Mouse (Mus musculus): ENCODE data around the gene Psd4. TPM values are rescaled to one million over a fixed set of nuclear protein-coding genes. Genes with fewer than 3 reads are reported as not detected.
A peak's percentile ranks its signal among the peaks of the same experiment; 100 is the strongest.

Psd4 gene
- polyA plus RNA-seq, 1 experiment from 2014 or later = 5.4 TPM

- H3K9me3 ChIP-seq (ENCODE audit: control insufficient read depth) = no peaks in the 10 kb centered on the region
- H3K4me2 ChIP-seq (replicated peaks; ENCODE audit: low read depth) = no peak overlapping the region
- no peak overlapping the region for H3K27ac ChIP-seq (ENCODE audit: low read depth, low read length)
- H3K4me3 ChIP-seq (ENCODE audit: low read depth, low read length) = no peak overlapping the region
- no peak for ATAC-seq
- TF ChIP-seq CTCF (IDR thresholded peaks at IDR 0.05; ENCODE audit: low read depth) = no peak
- peaks cover 9% of the 10 kb centered on the region for H3K4me1 ChIP-seq (replicated peaks; ENCODE audit: control insufficient read depth, insufficient read depth, low read length)
- no peaks in the 10 kb centered on the region for H3K27me3 ChIP-seq (replicated peaks; ENCODE audit: control insufficient read depth, insufficient read depth, low read length)
- no peaks in the 10 kb centered on the region for H3K36me3 ChIP-seq (ENCODE audit: control insufficient read depth, insufficient read depth)
- no peak overlapping the region for H3K9ac ChIP-seq (ENCODE audit: low read depth, low read length)
- 74% methylated on average over 2 of the region's 2 CpGs for WGBS
Measured at GRCm38 (mm10) chr2:24425630-24426029, 58.2 kb downstream of the Psd4 start.

GRCm38 (mm10) chr2:24427866-24428675 lies 60.7 kb downstream of the Psd4 start:
- no peak overlapping the region for H3K27ac ChIP-seq (ENCODE audit: low read depth, low read length)
- no peak for ATAC-seq
- no peak overlapping the region for H3K4me2 ChIP-seq (replicated peaks; ENCODE audit: low read depth)
- no peaks in the 10 kb centered on the region for H3K4me1 ChIP-seq (replicated peaks; ENCODE audit: control insufficient read depth, insufficient read depth, low read length)
- H3K9me3 ChIP-seq (ENCODE audit: control insufficient read depth) = no peaks in the 10 kb centered on the region
- no peak overlapping the region for H3K9ac ChIP-seq (ENCODE audit: low read depth, low read length)
- H3K4me3 ChIP-seq (ENCODE audit: low read depth, low read length) = no peak overlapping the region
- WGBS = 62% methylated on average over 12 of the region's 12 CpGs
- H3K27me3 ChIP-seq (replicated peaks; ENCODE audit: control insufficient read depth, insufficient read depth, low read length) = no peaks in the 10 kb centered on the region
- no peaks in the 10 kb centered on the region for H3K36me3 ChIP-seq (ENCODE audit: control insufficient read depth, insufficient read depth)
- TF ChIP-seq CTCF (IDR thresholded peaks at IDR 0.05; ENCODE audit: low read depth) = no peak

GRCm38 (mm10) chr2:24429806-24430205 lies 62.4 kb downstream of the Psd4 start:
- H3K27ac ChIP-seq (ENCODE audit: low read depth, low read length) = no peak overlapping the region

GRCm38 (mm10) chr2:24434670-24435069 lies 67.3 kb downstream of the Psd4 start:
- H3K4me3 ChIP-seq (ENCODE audit: low read depth, low read length) = no peak overlapping the region
- no peaks in the 10 kb centered on the region for H3K9me3 ChIP-seq (ENCODE audit: control insufficient read depth)
- no peak for TF ChIP-seq CTCF (IDR thresholded peaks at IDR 0.05; ENCODE audit: low read depth)
- no peak overlapping the region for H3K27ac ChIP-seq (ENCODE audit: low read depth, low read length)
- no peaks in the 10 kb centered on the region for H3K36me3 ChIP-seq (ENCODE audit: control insufficient read depth, insufficient read depth)
- WGBS = 77% methylated on average over 2 of the region's 2 CpGs
- no peaks in the 10 kb centered on the region; the same call in 1 of the 2 replicates for H3K4me1 ChIP-seq (replicated peaks; ENCODE audit: control insufficient read depth, insufficient read depth, low read length)
- no peak for ATAC-seq
- H3K27me3 ChIP-seq (replicated peaks; ENCODE audit: control insufficient read depth, insufficient read depth, low read length) = no peaks in the 10 kb centered on the region
- H3K4me2 ChIP-seq (replicated peaks; ENCODE audit: low read depth) = no peak overlapping the region
- no peak overlapping the region for H3K9ac ChIP-seq (ENCODE audit: low read depth, low read length)

More at GRCm38 (mm10) chr2:24429806-24430205, 62.4 kb downstream of the Psd4 start:
- no peaks in the 10 kb centered on the region for H3K4me1 ChIP-seq (replicated peaks; ENCODE audit: control insufficient read depth, insufficient read depth, low read length)
- no peaks in the 10 kb centered on the region for H3K36me3 ChIP-seq (ENCODE audit: control insufficient read depth, insufficient read depth)
- no peak overlapping the region for H3K4me2 ChIP-seq (replicated peaks; ENCODE audit: low read depth)
- no peaks in the 10 kb centered on the region for H3K9me3 ChIP-seq (ENCODE audit: control insufficient read depth)
- 75% methylated on average over 4 of the region's 4 CpGs for WGBS
- no peak overlapping the region for H3K4me3 ChIP-seq (ENCODE audit: low read depth, low read length)
- H3K9ac ChIP-seq (ENCODE audit: low read depth, low read length) = no peak overlapping the region
- ATAC-seq = no peak
- no peak for TF ChIP-seq CTCF (IDR thresholded peaks at IDR 0.05; ENCODE audit: low read depth)
- H3K27me3 ChIP-seq (replicated peaks; ENCODE audit: control insufficient read depth, insufficient read depth, low read length) = no peaks in the 10 kb centered on the region

- no peak overlapping the region for H3K4me3 ChIP-seq (ENCODE audit: low read depth, low read length)
- H3K9ac ChIP-seq (ENCODE audit: low read depth, low read length) = no peak overlapping the region
- no peak for ATAC-seq
- WGBS = 42% methylated on average over 11 of the region's 11 CpGs
- H3K27ac ChIP-seq (ENCODE audit: low read depth, low read length) = no peak overlapping the region
- H3K4me2 ChIP-seq (replicated peaks; ENCODE audit: low read depth) = peak overlapping the region; percentile 21; the same call in 1 of the 2 replicates
- TF ChIP-seq CTCF (IDR thresholded peaks at IDR 0.05; ENCODE audit: low read depth) = no peak
- H3K27me3 ChIP-seq (replicated peaks; ENCODE audit: control insufficient read depth, insufficient read depth, low read length) = no peaks in the 10 kb centered on the region
- no peaks in the 10 kb centered on the region for H3K36me3 ChIP-seq (ENCODE audit: control insufficient read depth, insufficient read depth)
- H3K9me3 ChIP-seq (ENCODE audit: control insufficient read depth) = no peaks in the 10 kb centered on the region
- no peaks in the 10 kb centered on the region; the same call in 1 of the 2 replicates for H3K4me1 ChIP-seq (replicated peaks; ENCODE audit: control insufficient read depth, insufficient read depth, low read length)
Measured at GRCm38 (mm10) chr2:24435699-24436098, 68.3 kb downstream of the Psd4 start.

- H3K9ac ChIP-seq (ENCODE audit: low read depth, low read length) = no peak overlapping the region
- ATAC-seq = peak; percentile 76
- no peak overlapping the region for H3K4me3 ChIP-seq (ENCODE audit: low read depth, low read length)
- H3K9me3 ChIP-seq (ENCODE audit: control insufficient read depth) = no peaks in the 10 kb centered on the region
- WGBS = 56% methylated on average over 2 of the region's 2 CpGs
- H3K27ac ChIP-seq (ENCODE audit: low read depth, low read length) = no peak overlapping the region
- no peak for TF ChIP-seq CTCF (IDR thresholded peaks at IDR 0.05; ENCODE audit: low read depth)
- H3K4me1 ChIP-seq (replicated peaks; ENCODE audit: control insufficient read depth, insufficient read depth, low read length) = no peaks in the 10 kb centered on the region; the same call in 1 of the 2 replicates
- H3K4me2 ChIP-seq (replicated peaks; ENCODE audit: low read depth) = no peak overlapping the region
- H3K36me3 ChIP-seq (ENCODE audit: control insufficient read depth, insufficient read depth) = no peaks in the 10 kb centered on the region
- no peaks in the 10 kb centered on the region for H3K27me3 ChIP-seq (replicated peaks; ENCODE audit: control insufficient read depth, insufficient read depth, low read length)
Measured at GRCm38 (mm10) chr2:24440056-24440455, 72.7 kb downstream of the Psd4 start.
